Mouse (Mus musculus): ENCODE measurements around the gene Col1a1.

Gene Col1a1

GRCm38 (mm10) chr11:94976199-94976598 lies 40.2 kb downstream of the Col1a1 start, which contains the start of gene Sgca:
Gene Sgca (minus strand): TSS chr11:94976327.
- in situ Hi-C loops (cut with MboI): no loop called here

- in situ Hi-C loops (cut with MboI): no loop called here
These were observed 42.3 kb downstream of the Col1a1 start for GRCm38 (mm10) chr11:94978178-94978915.

- in situ Hi-C loops (cut with MboI): no loop called here
These were observed 42.9 kb downstream of the Col1a1 start for GRCm38 (mm10) chr11:94978947-94979346.

- in situ Hi-C loops (cut with MboI): no loop called here
These were observed 43.6 kb downstream of the Col1a1 start for GRCm38 (mm10) chr11:94979462-94980179.

GRCm38 (mm10) chr11:94985140-94985539 lies 49.1 kb downstream of the Col1a1 start:
- in situ Hi-C loops (cut with MboI): no loop called here

GRCm38 (mm10) chr11:94985822-94986221 lies 49.8 kb downstream of the Col1a1 start:
- in situ Hi-C loops (cut with MboI): no loop called here

- in situ Hi-C loops (cut with MboI): no loop called here
These were observed 50.4 kb downstream of the Col1a1 start for GRCm38 (mm10) chr11:94986435-94986834.

- in situ Hi-C loops (cut with MboI): no loop called here
These were observed 51.3 kb downstream of the Col1a1 start for GRCm38 (mm10) chr11:94987341-94987740.

GRCm38 (mm10) chr11:94987851-94988250 lies 51.8 kb downstream of the Col1a1 start:
- in situ Hi-C loops (cut with MboI): no loop called here

- in situ Hi-C loops (cut with MboI): no loop called here
These were observed 52.9 kb downstream of the Col1a1 start for GRCm38 (mm10) chr11:94988780-94989561.

GRCm38 (mm10) chr11:94989562-94990017 lies 53.6 kb downstream of the Col1a1 start:
- in situ Hi-C loops (cut with MboI): no loop called here

GRCm38 (mm10) chr11:94990102-94990748 lies 54.2 kb downstream of the Col1a1 start:
- in situ Hi-C loops (cut with MboI): no loop called here

GRCm38 (mm10) chr11:94990749-94991577 lies 54.9 kb downstream of the Col1a1 start, which contains the start of gene Ppp1r9b:
Gene Ppp1r9b (plus strand): TSS chr11:94991035.
- in situ Hi-C loops (cut with MboI): no loop called here

GRCm38 (mm10) chr11:94991641-94992479 lies 55.8 kb downstream of the Col1a1 start:
- in situ Hi-C loops (cut with MboI): no loop called here

- in situ Hi-C loops (cut with MboI): no loop called here
These were observed 56.4 kb downstream of the Col1a1 start for GRCm38 (mm10) chr11:94992480-94992753.

- in situ Hi-C loops (cut with MboI): no loop called here
These were observed 57.0 kb downstream of the Col1a1 start for GRCm38 (mm10) chr11:94992754-94993606.

- in situ Hi-C loops (cut with MboI): no loop called here
These were observed 58.3 kb downstream of the Col1a1 start for GRCm38 (mm10) chr11:94994208-94994814.

GRCm38 (mm10) chr11:94994947-94995772 lies 59.1 kb downstream of the Col1a1 start:
- in situ Hi-C loops (cut with MboI): no loop called here
